Mouse (Mus musculus) left cerebral cortex, postnatal 25 days (tissue): Measurements from ENCODE around the gene Chrna5. TPM values are rescaled to one million over a fixed set of nuclear protein-coding genes. Genes with fewer than 3 reads are reported as not detected.

Source experiments
- DNase-seq, 2 experiments: peaks; one replicate each; pipeline ENCODE4 v3.0.0; 2022; ENCODE audit warnings: low spot score in 2 of 2, mixed read lengths in 1 of 2
- intact Hi-C: fragments of 180-260 bp; cut with DNase I; formaldehyde crosslinking; loops from one replicate; pipeline ENCODE4 v1.15.1; 2025
- total RNA-seq, 2 experiments: library from RNA; stranded (reverse); gene quantifications; 2 replicates each; pipeline ENCODE4 v1.2.3; 2021

Gene Chrna5
- total RNA-seq, 2 experiments from 2014 or later, result 2.8 to 3.3 TPM

- DNase-seq, result no peak
- intact Hi-C loops, result no loop called here
Observed at GRCm38 (mm10) chr9:55010588-55011350, 30.1 kb downstream of the Chrna5 start.

GRCm38 (mm10) chr9:55016926-55017325, 36.2 kb downstream of the Chrna5 start:
- intact Hi-C loops, result no loop called here
- DNase-seq, result no peak

GRCm38 (mm10) chr9:55023326-55023725, 42.6 kb downstream of the Chrna5 start:
- intact Hi-C loops, result no loop called here
- no peak for DNase-seq

GRCm38 (mm10) chr9:55023902-55024583, 43.4 kb downstream of the Chrna5 start:
- DNase-seq, result peak; percentile 65 to 70
- intact Hi-C loops, result loop anchor here (1.0 to 2.0 kb wide), 2 partner anchors 86 to 287 kb away; no protein-coding TSS in a partner anchor

- intact Hi-C loops, result loop anchor here (2.0 kb wide), 1 partner anchor 285 kb away; no protein-coding TSS in a partner anchor
Observed at GRCm38 (mm10) chr9:55025534-55026274, 45.0 kb downstream of the Chrna5 start.

GRCm38 (mm10) chr9:55026275-55026663, 45.6 kb downstream of the Chrna5 start, which contains the start of gene Chrna3:
Gene Chrna3 (minus strand): TSS chr9:55026562.
- DNase-seq, result no peak
- intact Hi-C loops, result no loop called here

More at GRCm38 (mm10) chr9:55025534-55026274, 45.0 kb downstream of the Chrna5 start:
- no peak for DNase-seq

- intact Hi-C loops, result no loop called here
- DNase-seq, result peak in 1 of 2 experiments; percentile 38
Observed at GRCm38 (mm10) chr9:55031435-55032167, 50.9 kb downstream of the Chrna5 start.

GRCm38 (mm10) chr9:55038948-55039347, 58.3 kb downstream of the Chrna5 start:
- no peak for DNase-seq
- intact Hi-C loops, result no loop called here

- no peak for DNase-seq
- intact Hi-C loops, result no loop called here
Observed at GRCm38 (mm10) chr9:55039983-55040382, 59.3 kb downstream of the Chrna5 start.

- intact Hi-C loops, result no loop called here
- DNase-seq, result no peak
Observed at GRCm38 (mm10) chr9:55041389-55041788, 60.7 kb downstream of the Chrna5 start.

GRCm38 (mm10) chr9:55043688-55044087, 63.0 kb downstream of the Chrna5 start:
- intact Hi-C loops, result no loop called here
- DNase-seq, result no peak

- intact Hi-C loops, result no loop called here
- no peak for DNase-seq
Observed at GRCm38 (mm10) chr9:55045001-55045400, 64.3 kb downstream of the Chrna5 start.

GRCm38 (mm10) chr9:55046764-55047163, 66.1 kb downstream of the Chrna5 start:
- intact Hi-C loops, result loop anchor here (2.0 kb wide), 1 partner anchor 64 kb away; no protein-coding TSS in a partner anchor

GRCm38 (mm10) chr9:55048211-55048880, 67.7 kb downstream of the Chrna5 start, which contains the start of gene Chrnb4:
Gene Chrnb4 (minus strand): TSS chr9:55048779.
- intact Hi-C loops, result no loop called here
- DNase-seq, result no peak

More at GRCm38 (mm10) chr9:55046764-55047163, 66.1 kb downstream of the Chrna5 start:
- no peak for DNase-seq

- intact Hi-C loops, result no loop called here
- no peak for DNase-seq
Observed at GRCm38 (mm10) chr9:55055386-55055930, 74.8 kb downstream of the Chrna5 start.
